Mouse (Mus musculus): ENCODE data around the gene Tia1.
A peak's percentile ranks its signal among the peaks of the same experiment; 100 is the strongest.

Tia1 gene

DNA sequence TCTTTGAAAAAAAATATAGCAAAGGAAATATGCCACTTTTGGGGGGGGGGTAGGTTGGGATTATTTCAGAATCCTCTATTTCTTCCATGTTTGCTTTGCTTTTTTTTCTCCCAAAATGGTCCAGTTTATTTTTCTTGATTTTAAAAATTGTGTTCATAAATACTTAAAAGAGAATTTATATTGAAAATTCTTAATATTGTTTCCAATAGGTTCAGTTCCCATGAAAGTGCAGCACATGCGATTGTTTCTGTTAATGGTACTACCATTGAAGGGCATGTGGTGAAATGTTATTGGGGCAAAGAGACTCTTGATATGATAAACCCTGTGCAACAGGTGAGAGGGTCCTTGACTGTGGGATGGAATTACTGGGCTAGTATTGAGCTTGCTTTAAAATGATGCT is 22.3 kb downstream of the Tia1 start, which contains the start of gene Gm44790:
Gene Gm44790, plus strand, starts transcription at position 301 of the 400 bp plus-strand sequence.
- H3K4me3 ChIP-seq (replicated peaks; ENCODE audit: low read length) = no peak within 1 kb of the TSS
- TF ChIP-seq CTCF (conservative IDR thresholded peaks at IDR 0.05; ENCODE audit: low read length) (no peak), POU5F1 (IDR thresholded peaks at IDR 0.05; ENCODE audit: borderline replicate concordance, low read length) (no peak), NANOG (IDR thresholded peaks at IDR 0.05; ENCODE audit: borderline replicate concordance, low read length) (no peak)
- H3K27me3 ChIP-seq (ENCODE audit: insufficient read depth, low read length) = no peaks in the 10 kb centered on the region
- H3K36me3 ChIP-seq (ENCODE audit: insufficient read depth, low read length) = peaks cover 82% of the 10 kb centered on the region
- H3K4me1 ChIP-seq (replicated peaks; ENCODE audit: low read depth, low read length) = no peaks in the 10 kb centered on the region
- no peaks in the 10 kb centered on the region for H3K9me3 ChIP-seq (ENCODE audit: low read length)

DNA sequence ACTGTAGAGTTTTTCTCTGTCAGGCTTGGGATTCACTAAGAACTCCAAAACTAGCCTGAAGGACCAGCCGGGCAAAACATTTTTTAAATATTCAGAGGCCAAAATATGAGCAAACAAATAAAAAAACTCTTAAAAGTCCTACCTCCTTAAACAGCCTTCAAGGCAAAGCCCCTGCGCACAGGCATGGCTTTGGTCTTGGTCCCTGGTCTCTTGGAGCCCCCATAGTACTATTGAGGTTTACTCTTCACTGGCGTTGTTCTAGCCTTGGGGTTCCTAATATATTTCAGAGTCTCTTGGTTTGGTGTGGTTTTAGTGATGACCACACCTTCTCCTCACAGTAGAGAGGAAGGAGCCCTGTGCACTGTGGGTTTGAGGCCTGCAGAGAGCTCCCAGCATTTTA is 27.5 kb downstream of the Tia1 start:
- H3K36me3 ChIP-seq (ENCODE audit: insufficient read depth, low read length) = peaks cover 88% of the 10 kb centered on the region
- H3K4me3 ChIP-seq (replicated peaks; ENCODE audit: low read length) = no peak overlapping the region
- H3K9me3 ChIP-seq (ENCODE audit: low read length) = no peaks in the 10 kb centered on the region
- no peaks in the 10 kb centered on the region for H3K27me3 ChIP-seq (ENCODE audit: insufficient read depth, low read length)
- no peaks in the 10 kb centered on the region for H3K4me1 ChIP-seq (replicated peaks; ENCODE audit: low read depth, low read length)
- no peak for TF ChIP-seq NANOG (IDR thresholded peaks at IDR 0.05; ENCODE audit: borderline replicate concordance, low read length)
- TF ChIP-seq CTCF (conservative IDR thresholded peaks at IDR 0.05; ENCODE audit: low read length) = no peak
- TF ChIP-seq POU5F1 (IDR thresholded peaks at IDR 0.05; ENCODE audit: borderline replicate concordance, low read length) = no peak

DNA sequence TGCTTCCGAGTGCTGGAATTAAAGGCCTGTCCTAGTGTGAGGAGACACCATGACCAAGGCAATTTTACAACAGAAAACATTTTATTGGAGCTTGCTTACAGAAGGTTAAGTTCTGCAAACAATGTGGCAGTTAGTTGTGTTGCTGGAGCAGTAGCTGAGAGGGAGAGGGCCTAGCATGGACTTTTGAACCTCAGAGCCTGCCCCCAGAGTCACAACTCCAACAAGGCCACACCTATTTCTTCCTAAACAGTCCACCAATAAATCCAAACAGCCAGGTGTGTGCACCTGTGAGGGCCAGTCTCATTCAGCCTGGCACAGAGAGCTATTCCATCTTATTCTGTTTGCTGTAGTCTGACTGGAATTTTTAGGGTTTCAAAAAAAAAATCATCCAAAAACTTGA is 29.7 kb downstream of the Tia1 start:
- peaks cover 67% of the 10 kb centered on the region for H3K36me3 ChIP-seq (ENCODE audit: insufficient read depth, low read length)
- no peaks in the 10 kb centered on the region for H3K9me3 ChIP-seq (ENCODE audit: low read length)
- TF ChIP-seq CTCF (conservative IDR thresholded peaks at IDR 0.05; ENCODE audit: low read length) = no peak
- H3K4me1 ChIP-seq (replicated peaks; ENCODE audit: low read depth, low read length) = peaks cover 8% of the 10 kb centered on the region
- H3K27me3 ChIP-seq (ENCODE audit: insufficient read depth, low read length) = no peaks in the 10 kb centered on the region
- H3K4me3 ChIP-seq (replicated peaks; ENCODE audit: low read length) = no peak overlapping the region

DNA sequence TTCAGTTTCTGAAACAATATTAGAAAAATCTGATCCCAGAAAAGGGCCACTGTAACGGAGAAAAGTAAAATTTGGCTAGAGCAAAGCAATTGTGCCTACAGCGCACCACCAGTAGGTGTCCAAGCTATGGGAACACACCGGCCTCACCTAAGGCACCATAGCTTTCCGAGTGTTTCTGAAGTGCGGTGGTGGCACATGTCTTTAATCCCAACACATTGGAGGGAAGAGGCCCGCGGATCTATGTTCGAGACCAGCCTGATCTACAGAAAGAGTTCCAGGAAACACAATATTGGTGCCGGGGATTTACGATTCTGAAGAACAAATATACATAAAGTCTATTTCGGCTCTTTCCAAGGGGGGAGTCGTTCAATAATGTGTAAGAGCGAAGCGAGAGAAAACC is 33.7 kb downstream of the Tia1 start:
- Histone ChIP-seq H3K27me3 (ENCODE audit: insufficient read depth, low read length) (no peaks in the 10 kb centered on the region), H3K4me3 (replicated peaks; ENCODE audit: low read length) (peak overlapping the region; percentile 98), H3K4me1 (replicated peaks; ENCODE audit: low read depth, low read length) (peaks cover 18% of the 10 kb centered on the region), H3K9me3 (ENCODE audit: low read length) (no peaks in the 10 kb centered on the region), H3K36me3 (ENCODE audit: insufficient read depth, low read length) (peaks cover 62% of the 10 kb centered on the region)
- TF ChIP-seq CTCF (conservative IDR thresholded peaks at IDR 0.05; ENCODE audit: low read length) (peak; percentile 62), POU5F1 (IDR thresholded peaks at IDR 0.05; ENCODE audit: borderline replicate concordance, low read length) (no peak), NANOG (IDR thresholded peaks at IDR 0.05; ENCODE audit: borderline replicate concordance, low read length) (no peak)

DNA sequence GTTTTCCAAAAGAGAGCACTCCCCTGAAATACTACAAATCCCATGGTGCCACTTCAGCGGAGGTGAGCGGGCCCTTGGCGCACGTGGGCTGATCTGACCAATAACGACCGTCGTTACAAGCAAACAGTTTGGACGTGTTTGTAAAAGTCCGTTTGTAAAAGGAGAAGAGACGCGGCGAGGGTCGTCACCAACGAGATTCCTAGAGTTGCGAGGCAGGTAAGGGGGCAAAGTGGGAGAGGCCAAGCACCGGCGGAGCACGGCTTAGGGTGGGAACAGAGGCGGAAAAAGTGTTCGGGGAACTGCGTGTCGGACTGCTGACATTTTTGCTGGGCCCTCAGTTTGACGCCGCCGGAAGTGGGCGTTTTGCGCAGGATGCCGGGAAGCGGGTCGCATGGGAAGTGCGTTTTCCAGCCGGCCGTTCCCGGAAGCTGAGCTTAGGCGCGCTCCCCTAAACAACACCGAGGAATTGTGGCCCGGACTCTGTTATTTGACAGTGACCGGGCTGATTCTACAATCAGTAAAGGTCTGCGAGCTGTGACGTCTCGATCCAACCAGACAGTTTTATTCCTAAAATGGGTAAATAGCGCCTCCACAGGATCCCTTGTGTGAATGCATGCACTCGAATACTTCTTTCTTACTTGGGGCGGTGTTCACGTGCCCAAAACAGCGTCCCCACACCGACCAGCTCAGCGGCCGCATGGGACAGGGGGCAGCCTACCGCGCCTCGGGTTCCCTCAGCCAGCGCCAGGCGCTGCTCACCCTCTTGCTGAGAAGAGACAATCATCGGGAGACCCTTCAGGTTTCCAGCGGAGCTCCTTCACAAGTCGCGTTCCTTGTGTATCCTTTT is 34.5 kb downstream of the Tia1 start, which contains the start of gene C87436:
Gene C87436, plus strand, starts transcription at position 103 of the 847 bp plus-strand sequence.
- no peak for TF ChIP-seq NANOG (IDR thresholded peaks at IDR 0.05; ENCODE audit: borderline replicate concordance, low read length)
- peak; percentile 37 for TF ChIP-seq CTCF (conservative IDR thresholded peaks at IDR 0.05; ENCODE audit: low read length)
- Histone ChIP-seq H3K27me3 (ENCODE audit: insufficient read depth, low read length) (no peaks in the 10 kb centered on the region), H3K36me3 (ENCODE audit: insufficient read depth, low read length) (peaks cover 63% of the 10 kb centered on the region), H3K4me1 (replicated peaks; ENCODE audit: low read depth, low read length) (peaks cover 18% of the 10 kb centered on the region), H3K4me3 (replicated peaks; ENCODE audit: low read length) (peak within 1 kb of the TSS; percentile 98), H3K9me3 (ENCODE audit: low read length) (no peaks in the 10 kb centered on the region)

DNA sequence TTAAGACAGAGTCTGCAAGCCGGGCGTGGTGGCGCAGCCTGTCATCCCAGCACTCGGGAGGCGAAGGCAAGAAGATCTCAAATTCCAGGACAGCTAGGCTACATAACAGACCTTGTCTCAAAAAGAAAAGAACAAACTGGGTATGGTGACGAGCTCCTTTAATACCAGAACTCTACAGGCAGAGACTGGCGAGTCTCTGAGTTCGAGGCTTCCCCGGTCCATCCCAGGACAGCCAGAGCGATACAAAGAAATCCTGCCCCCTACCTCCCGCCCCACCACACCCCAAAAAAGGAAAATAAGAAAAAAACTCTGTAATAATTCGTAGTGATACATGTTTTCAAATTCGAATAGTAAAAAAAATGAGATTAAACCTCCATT is 35.1 kb downstream of the Tia1 start:
- Histone ChIP-seq H3K4me1 (replicated peaks; ENCODE audit: low read depth, low read length) (peaks cover 18% of the 10 kb centered on the region), H3K27me3 (ENCODE audit: insufficient read depth, low read length) (no peaks in the 10 kb centered on the region), H3K4me3 (replicated peaks; ENCODE audit: low read length) (peak overlapping the region; percentile 98), H3K36me3 (ENCODE audit: insufficient read depth, low read length) (peaks cover 65% of the 10 kb centered on the region), H3K9me3 (ENCODE audit: low read length) (no peaks in the 10 kb centered on the region)
- no peak for TF ChIP-seq POU5F1 (IDR thresholded peaks at IDR 0.05; ENCODE audit: borderline replicate concordance, low read length)
- TF ChIP-seq CTCF (conservative IDR thresholded peaks at IDR 0.05; ENCODE audit: low read length) = no peak
- no peak for TF ChIP-seq NANOG (IDR thresholded peaks at IDR 0.05; ENCODE audit: borderline replicate concordance, low read length)

DNA sequence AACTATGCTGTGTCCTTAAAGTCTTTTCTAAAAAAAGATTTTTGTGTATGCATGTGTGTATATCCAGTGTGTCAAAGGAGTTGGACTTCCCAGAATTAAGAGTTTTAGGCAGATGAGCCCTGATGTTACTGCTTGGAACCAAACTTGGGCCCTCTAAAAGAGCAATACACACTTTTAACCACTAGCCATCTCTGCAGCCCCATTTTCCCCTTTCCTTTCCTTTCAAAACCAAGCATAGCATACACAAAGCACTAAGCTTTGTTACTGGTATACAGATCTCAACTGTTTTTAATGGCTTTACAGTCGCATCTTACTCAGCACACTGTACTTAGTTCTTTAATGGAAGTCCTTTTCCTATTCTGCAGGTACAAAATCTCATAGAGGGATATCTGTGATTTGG is 35.5 kb downstream of the Tia1 start:
- H3K36me3 ChIP-seq (ENCODE audit: insufficient read depth, low read length) = peaks cover 65% of the 10 kb centered on the region
- H3K4me3 ChIP-seq (replicated peaks; ENCODE audit: low read length) = peak overlapping the region; percentile 98
- peaks cover 18% of the 10 kb centered on the region for H3K4me1 ChIP-seq (replicated peaks; ENCODE audit: low read depth, low read length)
- no peak for TF ChIP-seq CTCF (conservative IDR thresholded peaks at IDR 0.05; ENCODE audit: low read length)
- no peak for TF ChIP-seq NANOG (IDR thresholded peaks at IDR 0.05; ENCODE audit: borderline replicate concordance, low read length)
- TF ChIP-seq POU5F1 (IDR thresholded peaks at IDR 0.05; ENCODE audit: borderline replicate concordance, low read length) = no peak
- no peaks in the 10 kb centered on the region for H3K9me3 ChIP-seq (ENCODE audit: low read length)
- H3K27me3 ChIP-seq (ENCODE audit: insufficient read depth, low read length) = no peaks in the 10 kb centered on the region

DNA sequence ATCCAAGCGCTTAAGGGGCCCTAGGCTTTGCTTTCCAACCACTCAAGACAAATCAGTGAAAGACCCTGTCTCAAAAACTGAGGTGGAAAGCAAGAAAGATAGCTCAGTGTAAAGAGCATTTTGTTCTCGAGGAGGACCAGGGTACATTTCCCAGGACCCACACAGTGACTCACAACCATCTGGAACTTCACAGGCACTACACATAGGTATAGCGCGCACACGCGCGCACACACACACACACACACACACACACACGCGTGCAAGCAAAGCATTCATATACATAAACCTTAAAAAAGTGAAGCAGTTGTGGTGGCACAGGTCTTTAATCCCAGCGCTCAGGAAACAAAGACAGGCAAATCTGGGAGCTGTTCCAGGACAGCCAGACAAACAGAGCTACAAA is 37.6 kb downstream of the Tia1 start:
- TF ChIP-seq POU5F1 (IDR thresholded peaks at IDR 0.05; ENCODE audit: borderline replicate concordance, low read length) = no peak
- no peak for TF ChIP-seq NANOG (IDR thresholded peaks at IDR 0.05; ENCODE audit: borderline replicate concordance, low read length)
- no peak for TF ChIP-seq CTCF (conservative IDR thresholded peaks at IDR 0.05; ENCODE audit: low read length)

DNA sequence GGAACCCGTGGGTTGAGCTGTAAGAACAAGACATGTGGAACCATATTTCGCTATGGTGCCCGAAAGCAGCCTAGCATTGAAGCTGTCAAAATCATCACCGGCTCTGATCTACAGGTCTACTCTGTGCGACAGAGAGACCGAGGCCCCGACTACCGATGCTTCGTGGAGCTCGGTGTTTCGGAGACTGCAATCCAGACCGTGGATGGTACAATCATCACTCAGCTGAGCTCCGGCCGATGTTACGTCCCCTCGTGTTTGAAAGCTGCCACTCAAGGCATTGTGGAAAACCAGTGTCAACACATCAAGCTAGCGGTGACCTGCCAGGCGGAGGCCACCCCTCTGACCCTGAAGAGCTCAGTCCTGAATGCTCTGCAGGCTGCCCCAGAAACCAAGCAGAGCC is 41.5 kb downstream of the Tia1 start:
- Histone ChIP-seq H3K4me3 (replicated peaks; ENCODE audit: low read length) (no peak overlapping the region), H3K27me3 (ENCODE audit: insufficient read depth, low read length) (no peaks in the 10 kb centered on the region)
- TF ChIP-seq NANOG (IDR thresholded peaks at IDR 0.05; ENCODE audit: borderline replicate concordance, low read length) (no peak), CTCF (conservative IDR thresholded peaks at IDR 0.05; ENCODE audit: low read length) (no peak), POU5F1 (IDR thresholded peaks at IDR 0.05; ENCODE audit: borderline replicate concordance, low read length) (no peak)

More for the DNA sequence above, 37.6 kb downstream of the Tia1 start:
- Histone ChIP-seq H3K4me3 (replicated peaks; ENCODE audit: low read length) (no peak overlapping the region), H3K27me3 (ENCODE audit: insufficient read depth, low read length) (no peaks in the 10 kb centered on the region), H3K36me3 (ENCODE audit: insufficient read depth, low read length) (peaks cover 62% of the 10 kb centered on the region), H3K4me1 (replicated peaks; ENCODE audit: low read depth, low read length) (peaks cover 18% of the 10 kb centered on the region), H3K9me3 (ENCODE audit: low read length) (no peaks in the 10 kb centered on the region)

More for the DNA sequence above, 41.5 kb downstream of the Tia1 start:
- Histone ChIP-seq H3K36me3 (ENCODE audit: insufficient read depth, low read length) (peaks cover 87% of the 10 kb centered on the region), H3K9me3 (ENCODE audit: low read length) (no peaks in the 10 kb centered on the region), H3K4me1 (replicated peaks; ENCODE audit: low read depth, low read length) (no peaks in the 10 kb centered on the region)
